Mouse (Mus musculus) hindbrain, embryonic 11.5 days (tissue): ENCODE results near the gene Ctag2. TPM values are rescaled to one million over a fixed set of nuclear protein-coding genes. Genes with fewer than 3 reads are reported as not detected.

ENCODE experiments used
- ATAC-seq: fragments of 200-750 bp; cut with Nextera tagmentation; 2 replicates; pipeline ENCODE4 v1.8.0; 2017; ENCODE audit warnings: mild to moderate bottlenecking, moderate TSS enrichment, moderate library complexity; ENCODE audit not compliant: low FRiP score
- DNase-seq: peaks from one replicate; pipeline ENCODE4 v3.0.0-alpha.2; 2015; ENCODE audit warnings: low spot score
- H3K27ac ChIP-seq: fragments of 300-500 bp; sonication (generic); 2 replicates; pipeline ENCODE4 v1.5.1; 2014; ENCODE audit warnings: mild to moderate bottlenecking, low read depth, low read length
- H3K27me3 ChIP-seq: fragments of 300-500 bp; sonication (generic); 2 replicates; pipeline ENCODE4 v1.6.1; 2014; ENCODE audit warnings: mild to moderate bottlenecking, low read length, moderate library complexity, mixed read lengths; ENCODE audit not compliant: control insufficient read depth, insufficient read depth
- H3K36me3 ChIP-seq: fragments of 300-500 bp; sonication (generic); 2 replicates; pipeline ENCODE4 v1.6.1; 2014; ENCODE audit warnings: mild to moderate bottlenecking, low read length, moderate library complexity, mixed read lengths; ENCODE audit not compliant: control insufficient read depth, insufficient read depth
- H3K4me1 ChIP-seq: fragments of 300-500 bp; sonication (generic); replicated peaks from 2 replicates; pipeline ENCODE4 v1.6.1; 2014; ENCODE audit warnings: low read length, mixed read lengths; ENCODE audit not compliant: control insufficient read depth, insufficient read depth
- H3K4me2 ChIP-seq: fragments of 300-500 bp; sonication (generic); replicated peaks from 2 replicates; pipeline ENCODE4 v1.6.1; 2014; ENCODE audit warnings: mild to moderate bottlenecking, low read depth, low read length
- H3K4me3 ChIP-seq: fragments of 300-500 bp; sonication (generic); 2 replicates; pipeline ENCODE4 v1.5.1; 2014; ENCODE audit warnings: low read depth, low read length
- H3K9ac ChIP-seq: fragments of 300-500 bp; sonication (generic); 2 replicates; pipeline ENCODE4 v1.6.1; 2014; ENCODE audit warnings: low read depth, low read length
- H3K9me3 ChIP-seq: fragments of 300-500 bp; sonication (generic); 2 replicates; pipeline ENCODE4 v1.6.1; 2016; ENCODE audit warnings: low read length; ENCODE audit not compliant: control insufficient read depth
- WGBS: fragments of 180-500 bp; shearing (Covaris S2); extraction: QIAGEN DNeasy Blood & Tissue Kit; methylation state at CpG from one replicate; pipeline ENCODE4 v1.1.7; 2014; 5-methylcytosine and 5-hydroxymethylcytosine counted together
- polyA plus RNA-seq: library from polyadenylated mRNA; unstranded; fragments of >200 nt; fragmentation: Nextera tagmentation; extraction: Ambion mirVana; gene quantifications from 2 replicates; pipeline ENCODE4 v1.2.1, GENCODE M21; 2014

Ctag2 gene
- not detected in 2 replicates for polyA plus RNA-seq

DNA sequence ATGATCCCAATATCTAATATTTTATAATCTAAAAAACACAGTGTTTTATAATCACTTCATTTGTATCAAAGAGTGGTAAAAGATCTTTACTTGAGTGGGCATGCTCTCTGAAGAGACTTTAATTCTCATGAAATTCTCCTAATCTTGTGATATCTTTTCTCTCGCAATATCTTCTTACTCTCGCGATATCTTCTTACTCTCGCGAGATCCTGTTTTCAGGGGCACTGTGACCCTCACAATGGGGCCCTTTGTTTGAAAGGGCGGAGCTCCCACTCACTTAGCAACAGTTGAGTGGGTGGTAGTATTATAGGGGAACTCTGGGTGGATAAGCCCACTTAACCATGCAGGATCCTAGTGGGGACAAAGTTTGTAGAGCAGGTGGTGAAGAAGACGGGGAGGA, at the start of gene Ctag2:
Gene Ctag2 (plus strand): TSS at position 301 of the 400 bp plus-strand sequence.
- H3K27me3 ChIP-seq = no peaks in the 10 kb centered on the region
- H3K36me3 ChIP-seq = no peaks in the 10 kb centered on the region
- no peaks in the 10 kb centered on the region for H3K9me3 ChIP-seq
- 88% methylated on average over 7 of the region's 7 CpGs for WGBS
- no peak within 1 kb of the TSS for H3K27ac ChIP-seq
- no peak within 1 kb of the TSS for H3K4me3 ChIP-seq
- no peak within 1 kb of the TSS for H3K9ac ChIP-seq
- no peaks in the 10 kb centered on the region for H3K4me1 ChIP-seq
- H3K4me2 ChIP-seq = no peak within 1 kb of the TSS
- no peak for ATAC-seq
- no peak for DNase-seq
